Mouse (Mus musculus) cerebellum, adult 2 months (tissue): ENCODE results near the gene Bcas3.

Source experiments
- CTCF ChIP-seq: fragments of 200-500 bp; IDR thresholded peaks from 2 replicates; pipeline ENCODE4 v1.5.1; 2011; ENCODE audit warnings: low read depth, mild to moderate bottlenecking, control low read depth, low read length, moderate library complexity, borderline replicate concordance; ENCODE audit not compliant: insufficient read depth
- POLR2A ChIP-seq: fragments of 200-500 bp; IDR thresholded peaks from 2 replicates; pipeline ENCODE4 v1.6.1; 2011; ENCODE audit warnings: low read length, control low read depth, borderline replicate concordance; ENCODE audit not compliant: insufficient read depth

GRCm38 (mm10) chr11:85649373-85649772 lies 296.4 kb downstream of the Bcas3 start:
- TF ChIP-seq POLR2A (no peak), CTCF (no peak)
